Mouse (Mus musculus): ENCODE results near the gene Ipo8. TPM values are rescaled to one million over a fixed set of nuclear protein-coding genes. Genes with fewer than 3 reads are reported as not detected.

Gene Ipo8
- polyA plus RNA-seq (2016; fragmentation: Nextera tagmentation; extraction: Ambion mirVana) = 29.1 and 30.8 TPM in 2 replicates

- H3K27me3 ChIP-seq (ENCODE audit: low read depth, poor library complexity, severe bottlenecking) = no peaks in the 10 kb centered on the region
- peaks cover 19% of the 10 kb centered on the region for H3K4me1 ChIP-seq
- peak within 1 kb of the TSS; percentile 88 for H3K27ac ChIP-seq
- peak; percentile 91 for DNase-seq (ENCODE audit: low spot score)
- WGBS = under 1% methylated on average over 46 of the region's 47 CpGs
- H3K9me3 ChIP-seq (replicated peaks) = no peaks in the 10 kb centered on the region
- 0 out of 2 replicates have a peak, but pooled peaks cover 2% of the 10 kb centered on the region for H3K36me3 ChIP-seq
- peak within 1 kb of the TSS; percentile 92 for H3K4me3 ChIP-seq
Measured at GRCm38 (mm10) chr6:148830748-148831727, at the start of gene Ipo8. Gene Ipo8, minus strand, starts transcription at chr6:148831467.

DNA sequence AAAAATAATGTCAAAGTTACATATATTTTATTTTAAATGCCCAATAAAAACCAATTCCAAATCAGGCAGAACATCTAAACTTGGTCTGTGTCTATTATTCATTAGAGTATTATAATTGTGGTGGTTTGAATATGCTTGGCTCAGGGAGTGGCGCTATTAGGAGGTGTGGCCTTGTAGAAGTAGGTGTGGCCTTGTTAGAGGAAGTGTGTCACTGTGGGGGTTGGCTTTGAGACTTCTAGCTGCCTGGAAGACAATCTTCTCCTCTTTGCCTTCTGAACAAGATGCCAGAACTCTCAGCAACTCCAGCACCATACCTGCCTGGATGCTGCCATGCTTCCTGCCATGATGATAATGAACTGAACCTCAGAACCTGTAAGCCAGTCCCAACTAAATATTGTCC lies 42.6 kb upstream of the Ipo8 start:
- Histone ChIP-seq H3K27me3 (ENCODE audit: low read depth, poor library complexity, severe bottlenecking) (no peaks in the 10 kb centered on the region), H3K4me1 (no peaks in the 10 kb centered on the region), H3K4me3 (no peak overlapping the region), H3K27ac (no peak overlapping the region), H3K36me3 (no peaks in the 10 kb centered on the region), H3K9me3 (replicated peaks) (no peaks in the 10 kb centered on the region)
- no peak for DNase-seq (ENCODE audit: low spot score)
- WGBS = 100% methylated on average over 1 of the region's 1 CpGs

DNA sequence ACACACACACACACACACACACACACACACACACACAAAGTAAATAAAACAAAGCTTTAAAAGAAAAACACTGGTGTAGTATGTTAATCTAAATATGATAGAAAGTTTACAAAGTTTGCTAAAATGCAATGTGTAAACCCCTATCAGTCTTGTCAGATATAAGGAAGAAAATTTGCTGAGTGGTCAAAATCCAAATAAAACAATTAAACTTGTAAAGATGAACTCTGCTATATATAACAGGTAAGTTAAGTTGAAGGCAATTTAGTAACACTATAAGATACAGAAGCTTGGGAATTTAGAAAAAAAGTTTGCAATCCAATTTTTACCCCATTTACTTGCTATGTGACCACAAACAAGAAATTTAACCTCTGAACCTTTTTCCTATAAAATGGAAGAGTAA lies 14.4 kb upstream of the Ipo8 start:
- no peak for DNase-seq (ENCODE audit: low spot score)
- no peak overlapping the region for H3K4me3 ChIP-seq
- no peaks in the 10 kb centered on the region for H3K27me3 ChIP-seq (ENCODE audit: low read depth, poor library complexity, severe bottlenecking)
- 0 out of 2 replicates have a peak, but pooled peaks cover 2% of the 10 kb centered on the region for H3K36me3 ChIP-seq
- H3K27ac ChIP-seq = no peak overlapping the region
- no peaks in the 10 kb centered on the region for H3K9me3 ChIP-seq (replicated peaks)
- no peaks in the 10 kb centered on the region for H3K4me1 ChIP-seq

DNA sequence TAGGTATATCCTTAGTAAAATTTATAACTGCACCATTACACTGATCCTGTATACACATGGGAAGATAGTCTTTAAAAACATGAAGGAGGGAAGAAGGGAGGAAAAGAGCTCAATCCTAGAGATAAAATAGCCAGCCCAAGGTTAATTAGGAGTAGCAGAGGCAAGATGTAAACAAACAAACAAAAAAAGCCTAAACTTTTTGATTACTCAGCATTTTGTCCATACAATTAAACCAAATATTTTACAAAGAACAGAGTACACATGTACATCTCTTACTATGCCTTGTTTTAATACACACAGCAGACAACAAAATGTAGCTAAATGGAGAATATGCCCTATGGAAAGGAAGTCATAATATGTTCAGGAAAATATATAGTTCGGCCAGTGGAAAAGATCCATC lies 10.5 kb upstream of the Ipo8 start:
- H3K27me3 ChIP-seq (ENCODE audit: low read depth, poor library complexity, severe bottlenecking) = no peaks in the 10 kb centered on the region
- no peaks in the 10 kb centered on the region for H3K36me3 ChIP-seq
- H3K4me1 ChIP-seq = no peaks in the 10 kb centered on the region
- 93% methylated on average over 1 of the region's 1 CpGs for WGBS
- H3K9me3 ChIP-seq (replicated peaks) = no peaks in the 10 kb centered on the region
- DNase-seq (ENCODE audit: low spot score) = no peak
- no peak overlapping the region for H3K4me3 ChIP-seq
- H3K27ac ChIP-seq = no peak overlapping the region

GRCm38 (mm10) chr6:148838460-148838859 lies 7.2 kb upstream of the Ipo8 start:
- Histone ChIP-seq H3K9me3 (replicated peaks) (no peaks in the 10 kb centered on the region), H3K27me3 (ENCODE audit: low read depth, poor library complexity, severe bottlenecking) (no peaks in the 10 kb centered on the region), H3K36me3 (0 out of 2 replicates have a peak, but pooled peaks cover 1% of the 10 kb centered on the region), H3K4me3 (no peak overlapping the region), H3K4me1 (no peaks in the 10 kb centered on the region), H3K27ac (no peak overlapping the region)
- DNase-seq (ENCODE audit: low spot score) = no peak

GRCm38 (mm10) chr6:148831728-148832121 lies 458 bp upstream of the Ipo8 start:
- WGBS = 26% methylated on average over 3 of the region's 3 CpGs
- Histone ChIP-seq H3K27me3 (ENCODE audit: low read depth, poor library complexity, severe bottlenecking) (no peaks in the 10 kb centered on the region), H3K36me3 (0 out of 2 replicates have a peak, but pooled peaks cover 2% of the 10 kb centered on the region), H3K4me3 (peak overlapping the region; percentile 92), H3K27ac (peak overlapping the region; percentile 88), H3K4me1 (peaks cover 19% of the 10 kb centered on the region), H3K9me3 (replicated peaks) (no peaks in the 10 kb centered on the region)
- no peak for DNase-seq (ENCODE audit: low spot score)

- 16% methylated on average over 3 of the region's 3 CpGs for WGBS
- peak overlapping the region; percentile 88 for H3K27ac ChIP-seq
- no peaks in the 10 kb centered on the region for H3K27me3 ChIP-seq (ENCODE audit: low read depth, poor library complexity, severe bottlenecking)
- no peaks in the 10 kb centered on the region for H3K9me3 ChIP-seq (replicated peaks)
- H3K4me3 ChIP-seq = peak overlapping the region; percentile 92
- peaks cover 19% of the 10 kb centered on the region for H3K4me1 ChIP-seq
- H3K36me3 ChIP-seq = 0 out of 2 replicates have a peak, but pooled peaks cover 2% of the 10 kb centered on the region
- no peak for DNase-seq (ENCODE audit: low spot score)
Measured at GRCm38 (mm10) chr6:148830355-148830747, 916 bp downstream of the Ipo8 start.

GRCm38 (mm10) chr6:148826119-148826518 lies 5.1 kb downstream of the Ipo8 start:
- Histone ChIP-seq H3K27ac (no peak overlapping the region), H3K4me1 (peaks cover 15% of the 10 kb centered on the region), H3K27me3 (ENCODE audit: low read depth, poor library complexity, severe bottlenecking) (no peaks in the 10 kb centered on the region), H3K4me3 (no peak overlapping the region), H3K9me3 (replicated peaks) (no peaks in the 10 kb centered on the region), H3K36me3 (peaks cover 19% of the 10 kb centered on the region)
- WGBS = 87% methylated on average over 4 of the region's 4 CpGs
- no peak for DNase-seq (ENCODE audit: low spot score)

- WGBS = 83% methylated on average over 4 of the region's 4 CpGs
- H3K4me3 ChIP-seq = no peak overlapping the region
- no peaks in the 10 kb centered on the region for H3K27me3 ChIP-seq (ENCODE audit: low read depth, poor library complexity, severe bottlenecking)
- no peak for DNase-seq (ENCODE audit: low spot score)
- H3K9me3 ChIP-seq (replicated peaks) = no peaks in the 10 kb centered on the region
- no peak overlapping the region for H3K27ac ChIP-seq
- peaks cover 73% of the 10 kb centered on the region for H3K36me3 ChIP-seq
- no peaks in the 10 kb centered on the region for H3K4me1 ChIP-seq
Measured at GRCm38 (mm10) chr6:148818624-148819343, 12.5 kb downstream of the Ipo8 start.

DNA sequence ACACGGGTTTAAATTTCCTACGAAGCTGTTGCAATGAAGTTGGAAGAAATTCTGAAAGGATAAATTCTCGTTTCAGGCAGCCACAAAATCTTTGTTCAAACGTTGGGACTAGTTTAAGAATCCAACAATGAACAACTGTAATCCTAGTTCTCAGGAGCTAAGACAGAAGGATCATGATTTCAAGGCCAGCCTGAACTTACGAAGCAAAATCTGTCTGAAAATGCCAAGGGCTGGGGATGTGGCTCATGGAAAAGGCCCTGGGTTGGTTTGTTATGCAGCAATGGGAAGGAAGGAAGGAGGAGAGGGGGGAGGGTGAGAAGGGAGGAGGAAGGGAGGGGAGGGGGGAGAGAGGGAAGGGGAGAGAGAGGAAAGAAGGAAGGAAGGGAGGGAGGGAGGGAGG lies 14.5 kb downstream of the Ipo8 start:
- DNase-seq (ENCODE audit: low spot score) = no peak
- peaks cover 79% of the 10 kb centered on the region for H3K36me3 ChIP-seq
- no peaks in the 10 kb centered on the region for H3K4me1 ChIP-seq
- no peaks in the 10 kb centered on the region for H3K27me3 ChIP-seq (ENCODE audit: low read depth, poor library complexity, severe bottlenecking)
- H3K9me3 ChIP-seq (replicated peaks) = no peaks in the 10 kb centered on the region
- H3K27ac ChIP-seq = no peak overlapping the region
- no peak overlapping the region for H3K4me3 ChIP-seq
- WGBS = 90% methylated on average over 5 of the region's 5 CpGs

- Histone ChIP-seq H3K27me3 (ENCODE audit: low read depth, poor library complexity, severe bottlenecking) (no peaks in the 10 kb centered on the region), H3K4me3 (no peak overlapping the region), H3K4me1 (no peaks in the 10 kb centered on the region), H3K27ac (no peak overlapping the region), H3K36me3 (peaks cover 82% of the 10 kb centered on the region), H3K9me3 (replicated peaks) (no peaks in the 10 kb centered on the region)
- WGBS = 88% methylated on average over 2 of the region's 2 CpGs
- no peak for DNase-seq (ENCODE audit: low spot score)
Measured at GRCm38 (mm10) chr6:148811117-148811516, 20.1 kb downstream of the Ipo8 start.

- H3K9me3 ChIP-seq (replicated peaks) = no peaks in the 10 kb centered on the region
- no peaks in the 10 kb centered on the region for H3K27me3 ChIP-seq (ENCODE audit: low read depth, poor library complexity, severe bottlenecking)
- H3K36me3 ChIP-seq = peaks cover 72% of the 10 kb centered on the region
- no peak overlapping the region for H3K27ac ChIP-seq
- no peaks in the 10 kb centered on the region for H3K4me1 ChIP-seq
- H3K4me3 ChIP-seq = no peak overlapping the region
- no peak for DNase-seq (ENCODE audit: low spot score)
- 74% methylated on average over 4 of the region's 4 CpGs for WGBS
Measured at GRCm38 (mm10) chr6:148799773-148800172, 31.5 kb downstream of the Ipo8 start.

- 92% methylated on average over 2 of the region's 2 CpGs for WGBS
- DNase-seq (ENCODE audit: low spot score) = no peak
- Histone ChIP-seq H3K4me1 (no peaks in the 10 kb centered on the region), H3K27me3 (ENCODE audit: low read depth, poor library complexity, severe bottlenecking) (no peaks in the 10 kb centered on the region), H3K4me3 (no peak overlapping the region), H3K27ac (no peak overlapping the region), H3K36me3 (peaks cover 59% of the 10 kb centered on the region), H3K9me3 (replicated peaks) (no peaks in the 10 kb centered on the region)
Measured at GRCm38 (mm10) chr6:148795145-148795544, 36.1 kb downstream of the Ipo8 start.

Measured in limb, embryonic 10.5 days (tissue).